Mouse (Mus musculus) T-helper 17 cell (primary cell): ENCODE measurements around the gene Frs2.
"Not testable (repeated sequence)": the region's sequence is repeated elsewhere in the genome, so short reads cannot be mapped to it uniquely, and the experiment has no call there.

Source experiments
- in situ Hi-C, 2 experiments: fragments of 300-600 bp; cut with MboI, MseI; formaldehyde crosslinking; loops; 1 replicate in 1 of 2; 2 replicates in 1 of 2; pipeline ENCODE4 v1.15.1; 2025; ENCODE audit warnings: high pct_unique_total_duplicates in 2 of 2

The Frs2 gene

GRCm38 (mm10) chr10:117147463-117148360 lies 622 bp downstream of the Frs2 start:
- in situ Hi-C loops = loop anchor here (5.0 to 10.0 kb wide), 2 partner anchors 65 to 73 kb away; no protein-coding TSS in a partner anchor

GRCm38 (mm10) chr10:117146421-117146820 lies 1.9 kb downstream of the Frs2 start:
- in situ Hi-C loops = loop anchor here (5.0 to 10.0 kb wide), 2 partner anchors 66 to 72 kb away; no protein-coding TSS in a partner anchor

DNA sequence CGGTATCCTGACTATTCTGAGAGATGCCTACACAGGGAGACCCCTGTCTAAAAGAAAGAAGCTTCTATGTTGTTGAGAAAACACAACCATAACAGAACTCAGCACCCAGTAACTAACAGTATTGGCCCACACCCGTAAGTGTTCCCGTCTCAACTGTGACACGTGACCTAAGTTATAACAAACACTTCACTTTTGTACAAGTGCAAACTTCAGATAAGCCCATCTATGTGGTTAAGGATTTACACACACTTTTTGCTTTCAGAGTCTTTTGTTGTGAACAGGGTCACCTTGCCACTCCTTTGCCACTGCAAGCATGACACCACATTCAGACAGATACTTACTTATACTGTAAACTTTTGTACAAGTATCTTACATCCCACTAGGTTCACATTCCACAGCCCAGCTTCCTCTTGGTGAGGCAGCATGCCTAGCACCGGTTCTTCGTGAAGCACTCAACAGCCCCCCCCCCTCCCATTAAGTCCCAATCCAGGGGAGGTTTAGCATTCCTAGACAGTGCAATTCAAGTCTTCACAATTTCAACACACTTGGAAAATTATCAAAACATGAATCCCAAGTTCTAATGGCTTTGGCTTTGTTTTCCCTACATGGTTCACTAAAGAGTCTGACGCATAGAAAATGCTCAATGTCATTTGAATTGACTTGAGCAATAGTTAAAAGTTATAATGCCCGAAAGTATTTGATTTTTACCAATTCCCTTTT lies 2.6 kb downstream of the Frs2 start:
- in situ Hi-C loops = loop anchor here (5.0 to 10.0 kb wide), 2 partner anchors 67 to 71 kb away; no protein-coding TSS in a partner anchor

DNA sequence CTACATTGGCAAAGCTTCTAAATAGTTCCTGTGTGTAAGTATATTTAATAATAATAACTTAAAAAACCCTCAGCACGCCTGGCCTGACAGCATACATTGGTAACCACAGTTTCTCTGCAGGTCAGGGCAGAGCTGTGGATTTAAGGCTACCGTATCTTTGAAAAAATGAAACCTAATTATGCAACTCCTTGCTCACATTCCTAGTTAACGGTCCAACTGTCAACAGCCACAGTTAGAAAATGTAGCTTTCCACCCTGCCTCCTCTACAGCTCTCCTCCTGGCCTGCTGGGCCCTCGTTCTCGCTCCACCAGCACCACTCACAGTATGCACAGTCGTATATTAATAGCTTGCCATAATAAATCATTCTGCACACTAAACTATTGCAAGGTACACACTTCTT lies 3.7 kb downstream of the Frs2 start:
- in situ Hi-C loops = loop anchor here (5.0 to 10.0 kb wide), 2 partner anchors 68 to 70 kb away; no protein-coding TSS in a partner anchor

DNA sequence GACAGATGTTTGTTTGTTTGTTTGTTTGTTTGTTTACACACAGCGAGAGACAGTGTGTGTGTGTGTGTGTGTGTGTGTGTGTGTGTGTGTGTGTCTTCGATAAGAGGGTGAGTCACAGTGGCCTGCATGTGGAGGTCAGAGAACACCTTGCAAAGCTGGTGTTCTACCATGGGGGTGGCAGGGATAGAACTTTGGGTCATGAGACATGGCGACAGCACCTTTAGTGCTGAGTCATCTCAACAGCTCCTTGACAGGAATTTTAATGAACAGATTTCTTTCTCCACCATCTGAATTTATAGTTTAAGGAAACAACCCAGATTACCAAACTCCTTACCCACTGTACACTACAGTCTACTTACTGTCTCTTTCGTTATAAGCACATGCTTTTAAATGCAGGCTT lies 4.3 kb downstream of the Frs2 start:
- in situ Hi-C loops = loop anchor here in 1 of 2 experiments (10.0 kb wide), 1 partner anchor 69 kb away; no protein-coding TSS in a partner anchor

- in situ Hi-C loops = loop anchor here in 1 of 2 experiments (10.0 kb wide), 1 partner anchor 69 kb away; no protein-coding TSS in a partner anchor
These were observed 5.0 kb downstream of the Frs2 start for GRCm38 (mm10) chr10:117143311-117143710.

GRCm38 (mm10) chr10:117141939-117142552 lies 6.3 kb downstream of the Frs2 start:
- in situ Hi-C loops = loop anchor here in 1 of 2 experiments (10.0 kb wide), 1 partner anchor 67 kb away; no protein-coding TSS in a partner anchor

DNA sequence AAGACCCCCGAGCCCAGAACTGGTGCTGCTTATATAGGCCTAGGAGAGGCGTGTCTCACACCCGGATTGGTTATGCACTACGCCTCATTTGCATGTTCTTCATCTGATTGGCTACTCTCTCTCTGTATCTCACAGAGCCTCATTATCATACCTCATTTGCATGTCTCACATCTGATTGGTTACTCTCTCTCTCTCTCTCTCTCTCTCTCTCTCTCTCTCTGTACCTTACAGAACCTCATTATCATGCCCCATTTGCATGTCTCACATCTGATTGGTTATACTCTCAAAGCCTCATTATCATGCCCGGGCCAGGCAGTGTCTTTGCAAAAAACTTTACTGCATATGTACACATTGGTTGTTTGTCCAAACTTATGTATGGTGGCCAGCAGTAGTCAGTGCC lies 16.8 kb downstream of the Frs2 start:
- in situ Hi-C loops = not testable (repeated sequence)

- in situ Hi-C loops = no loop called here
These were observed 18.3 kb downstream of the Frs2 start for GRCm38 (mm10) chr10:117130037-117130436.

DNA sequence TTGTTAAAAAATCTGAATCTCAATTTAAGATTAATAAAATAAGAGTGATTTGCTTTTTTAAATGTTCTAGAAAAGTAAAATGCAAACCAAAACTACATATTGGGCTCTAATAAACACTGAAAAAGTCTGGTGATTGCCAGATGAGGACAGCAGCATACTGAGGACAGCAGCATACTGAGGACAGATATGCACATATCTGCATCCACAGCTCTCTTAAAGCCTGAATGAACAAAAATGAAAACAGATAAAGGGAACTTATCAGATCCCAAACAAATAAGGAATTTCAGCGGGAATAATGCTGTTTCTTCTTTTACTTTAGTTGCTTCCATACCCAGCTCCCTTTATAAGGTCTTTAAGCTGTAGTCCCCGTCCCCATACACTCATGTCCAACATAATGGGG lies 19.6 kb downstream of the Frs2 start:
- in situ Hi-C loops = no loop called here

DNA sequence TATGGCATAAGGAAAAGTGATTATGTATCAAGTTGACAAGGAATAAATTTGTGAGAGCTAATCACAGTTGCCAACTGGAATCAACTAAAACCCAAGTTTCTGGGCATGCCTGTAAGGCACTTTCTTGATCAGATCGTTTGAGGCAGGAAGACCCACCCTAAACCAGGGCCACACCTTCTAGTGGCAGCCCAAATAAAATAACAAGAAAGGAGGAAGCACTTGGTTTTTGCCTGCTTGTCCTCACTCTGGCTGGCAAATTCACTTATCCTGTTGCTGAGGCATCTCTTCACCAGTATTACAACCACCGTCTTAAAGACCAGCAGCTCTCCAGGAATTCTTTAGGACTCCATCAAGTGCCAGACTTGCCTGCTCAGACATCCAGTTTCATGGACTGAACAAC lies 20.9 kb downstream of the Frs2 start:
- in situ Hi-C loops = no loop called here

DNA sequence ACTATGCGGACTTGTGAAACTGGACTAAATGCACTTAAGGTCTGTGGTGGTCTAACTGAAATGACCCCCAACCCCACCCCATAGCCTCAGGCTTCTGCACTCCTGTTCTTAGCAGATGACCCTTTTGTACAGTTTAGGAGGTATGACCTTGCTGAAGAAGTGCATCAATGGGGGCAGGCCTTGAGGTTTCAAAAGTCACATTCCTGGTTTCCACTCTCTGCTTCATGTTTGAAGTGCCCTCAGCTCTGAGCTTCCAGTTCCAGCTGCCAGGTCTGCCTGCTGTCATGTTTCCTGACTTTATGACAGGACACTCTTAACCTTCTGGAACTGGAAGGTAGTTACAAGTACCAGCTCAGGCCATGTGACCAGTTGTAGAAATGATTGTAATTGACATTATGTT lies 21.6 kb downstream of the Frs2 start:
- in situ Hi-C loops = no loop called here

- in situ Hi-C loops = no loop called here
These were observed 22.1 kb downstream of the Frs2 start for GRCm38 (mm10) chr10:117126233-117126632.

- in situ Hi-C loops = no loop called here
These were observed 26.9 kb downstream of the Frs2 start for GRCm38 (mm10) chr10:117121448-117121847.

DNA sequence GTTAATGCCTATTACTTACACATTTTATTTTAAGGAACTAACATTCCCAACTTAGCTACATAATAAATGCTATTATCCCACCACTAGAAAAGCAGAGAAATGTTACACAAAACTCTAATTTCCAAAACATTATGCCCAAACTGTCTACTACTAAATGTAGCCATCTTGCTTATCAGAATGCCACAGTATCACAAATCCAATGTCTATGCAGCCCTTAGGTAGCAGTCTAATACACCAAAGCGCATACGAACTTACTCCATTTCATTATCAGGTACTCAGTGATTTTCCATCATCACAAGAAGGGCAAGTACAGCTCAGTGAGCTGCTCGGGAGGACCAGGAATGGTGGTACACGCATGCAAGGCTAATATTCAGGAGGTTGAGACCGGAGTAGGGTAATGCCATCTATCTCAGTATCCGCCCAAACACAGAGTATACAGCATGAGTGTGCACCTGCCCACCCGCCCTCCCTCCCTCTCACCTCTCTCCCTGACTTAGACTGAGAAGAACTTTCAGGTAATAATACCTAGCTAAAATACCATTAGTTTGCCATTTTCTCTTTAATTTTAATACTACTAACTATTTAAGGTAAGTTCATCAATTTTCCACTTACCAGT lies 28.2 kb downstream of the Frs2 start:
- in situ Hi-C loops = no loop called here

DNA sequence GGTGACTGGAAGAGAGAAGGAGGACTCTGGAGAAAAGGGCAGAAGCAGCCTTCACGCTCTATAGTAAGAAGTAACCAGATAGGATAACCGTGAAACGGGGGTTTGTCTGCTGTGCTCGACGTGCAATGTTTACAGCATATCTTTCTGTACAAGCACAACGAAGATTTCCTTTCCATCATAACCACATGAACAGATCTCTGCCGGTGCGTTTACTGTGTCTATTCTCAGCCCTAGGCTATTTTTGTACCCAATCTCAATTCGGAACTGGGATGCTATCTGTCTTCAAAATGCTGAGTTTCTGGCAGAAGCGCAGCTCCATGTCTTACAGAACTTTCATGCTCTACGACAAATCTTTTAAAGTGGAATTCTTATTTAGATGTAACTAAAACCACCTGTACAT lies 28.8 kb downstream of the Frs2 start:
- in situ Hi-C loops = no loop called here

DNA sequence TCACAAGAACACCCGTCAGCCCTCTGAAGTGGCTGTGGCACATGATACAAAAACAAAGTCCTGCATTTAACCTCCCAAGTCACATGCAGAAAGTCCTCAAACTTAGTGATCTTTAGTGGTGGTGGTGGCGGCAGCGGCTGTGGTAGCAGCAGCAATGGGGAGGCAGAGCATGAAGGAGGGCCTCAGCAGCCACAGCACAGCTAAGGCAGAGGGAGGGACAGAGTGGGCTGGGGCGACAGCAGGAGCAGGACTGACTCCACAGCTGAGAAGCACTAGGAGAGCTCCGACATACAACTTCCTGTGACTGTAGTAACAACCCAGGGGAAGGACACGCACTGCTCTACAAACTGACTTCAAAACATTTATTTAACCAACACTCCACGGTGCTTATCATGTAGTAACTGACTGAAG lies 29.9 kb downstream of the Frs2 start:
- in situ Hi-C loops = no loop called here

DNA sequence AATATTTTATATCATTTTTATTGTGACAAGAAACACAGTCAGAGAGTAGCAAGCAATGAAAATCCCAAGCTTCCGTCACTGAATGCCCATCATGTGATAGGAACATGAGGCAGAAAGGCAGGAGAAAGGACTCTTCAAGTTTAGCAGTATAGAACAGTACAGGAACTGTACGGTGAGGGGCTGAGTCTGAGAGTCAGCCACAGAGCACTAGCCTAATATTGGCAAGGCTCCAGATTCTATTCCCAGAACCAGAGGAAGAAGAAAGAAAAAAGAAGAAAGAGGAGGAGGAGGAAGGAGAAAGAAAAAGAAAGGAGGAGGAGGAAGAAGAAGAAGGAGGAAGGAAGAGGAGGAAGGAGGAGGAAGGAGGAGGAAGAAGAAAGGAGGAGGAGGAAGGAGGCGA lies 32.7 kb downstream of the Frs2 start:
- in situ Hi-C loops = no loop called here

GRCm38 (mm10) chr10:117112545-117112944 lies 35.8 kb downstream of the Frs2 start:
- in situ Hi-C loops = no loop called here

GRCm38 (mm10) chr10:117111455-117111854 lies 36.9 kb downstream of the Frs2 start:
- in situ Hi-C loops = no loop called here

- in situ Hi-C loops = no loop called here
These were observed 38.1 kb downstream of the Frs2 start for GRCm38 (mm10) chr10:117110271-117110670.
